Mouse (Mus musculus) forebrain, embryonic 14.5 days (tissue): ENCODE results near the gene Opn3. TPM values are rescaled to one million over a fixed set of nuclear protein-coding genes. Genes with fewer than 3 reads are reported as not detected.

Experiments
- ATAC-seq: fragments of 200-750 bp; cut with Nextera tagmentation; 2 replicates; pipeline ENCODE4 v1.8.0; 2017; ENCODE audit warnings: mild to moderate bottlenecking, moderate library complexity
- DNase-seq: peaks from one replicate; pipeline ENCODE4 v3.0.0-alpha.2; 2015; ENCODE audit warnings: low spot score
- H3K27ac ChIP-seq: fragments of 300-500 bp; sonication (generic); 2 replicates; pipeline ENCODE4 v1.5.1; 2014; ENCODE audit warnings: low read depth, mild to moderate bottlenecking, control low read depth, low read length, moderate library complexity
- H3K27me3 ChIP-seq: fragments of 300-500 bp; sonication (generic); replicated peaks from 2 replicates; pipeline ENCODE4 v1.6.1; 2014; ENCODE audit warnings: low read length, control low read depth, mixed read lengths; ENCODE audit not compliant: control insufficient read depth, insufficient read depth
- H3K36me3 ChIP-seq: fragments of 300-500 bp; sonication (generic); 2 replicates; pipeline ENCODE4 v1.6.1; 2014; ENCODE audit warnings: low read length, control low read depth; ENCODE audit not compliant: control insufficient read depth, insufficient read depth
- H3K4me1 ChIP-seq: fragments of 300-500 bp; sonication (generic); 2 replicates; pipeline ENCODE4 v1.6.1; 2014; ENCODE audit warnings: antibody characterized with exemption, low read length, control low read depth; ENCODE audit not compliant: control insufficient read depth, insufficient read depth
- H3K4me2 ChIP-seq: fragments of 300-500 bp; sonication (generic); 2 replicates; pipeline ENCODE4 v1.6.1; 2014; ENCODE audit warnings: mild to moderate bottlenecking, control low read depth, low read length
- H3K4me3 ChIP-seq: fragments of 300-500 bp; sonication (generic); 2 replicates; pipeline ENCODE4 v1.5.1; 2014; ENCODE audit warnings: low read depth, low read length, control low read depth
- H3K9ac ChIP-seq: fragments of 300-500 bp; sonication (generic); 2 replicates; pipeline ENCODE4 v1.6.1; 2014; ENCODE audit warnings: mild to moderate bottlenecking, low read length, control low read depth, moderate library complexity
- H3K9me3 ChIP-seq: fragments of 300-500 bp; sonication (generic); replicated peaks from 2 replicates; pipeline ENCODE4 v1.6.1; 2016; ENCODE audit warnings: low read length, control low read depth, mixed read lengths; ENCODE audit not compliant: control insufficient read depth
- WGBS: fragments of 180-500 bp; shearing (Covaris S2); extraction: QIAGEN DNeasy Blood & Tissue Kit; methylation state at CpG from one replicate; pipeline ENCODE4 v1.1.7; 2014; 5-methylcytosine and 5-hydroxymethylcytosine counted together
- polyA plus RNA-seq: library from polyadenylated mRNA; unstranded; fragments of >200 nt; fragmentation: Nextera tagmentation; extraction: Ambion mirVana; gene quantifications from 2 replicates; pipeline ENCODE4 v1.2.1, GENCODE M21; 2014

The Opn3 gene
- polyA plus RNA-seq, 1 experiment from 2014 or later: 4.9 TPM

DNA sequence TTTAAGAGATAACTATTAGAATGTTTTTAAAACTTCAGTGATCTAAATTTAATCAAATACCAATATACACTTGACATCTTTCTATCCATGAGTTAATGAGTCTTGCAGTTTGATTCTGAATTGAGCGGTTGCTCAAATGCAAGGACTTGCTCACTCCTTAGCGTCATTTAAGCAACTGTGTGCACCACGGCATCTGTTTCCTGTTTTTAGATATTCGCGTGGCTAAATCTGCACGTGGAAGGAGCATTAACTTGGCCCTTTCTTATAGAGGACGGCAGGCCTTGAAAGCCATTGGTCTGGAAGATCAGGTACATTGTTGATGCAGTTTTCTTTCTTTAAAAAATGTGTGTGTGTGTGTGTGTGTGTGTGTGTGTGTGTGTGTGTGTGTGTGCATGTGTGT, 54.9 kb downstream of the Opn3 start:
- no peak for DNase-seq
- 70% methylated on average over 7 of the region's 7 CpGs for WGBS
- Histone ChIP-seq H3K27me3 (no peaks in the 10 kb centered on the region), H3K27ac (no peak overlapping the region), H3K9ac (no peak overlapping the region), H3K4me3 (no peak overlapping the region), H3K9me3 (no peaks in the 10 kb centered on the region), H3K4me2 (no peak overlapping the region), H3K36me3 (no peaks in the 10 kb centered on the region), H3K4me1 (no peaks in the 10 kb centered on the region)
- no peak for ATAC-seq

DNA sequence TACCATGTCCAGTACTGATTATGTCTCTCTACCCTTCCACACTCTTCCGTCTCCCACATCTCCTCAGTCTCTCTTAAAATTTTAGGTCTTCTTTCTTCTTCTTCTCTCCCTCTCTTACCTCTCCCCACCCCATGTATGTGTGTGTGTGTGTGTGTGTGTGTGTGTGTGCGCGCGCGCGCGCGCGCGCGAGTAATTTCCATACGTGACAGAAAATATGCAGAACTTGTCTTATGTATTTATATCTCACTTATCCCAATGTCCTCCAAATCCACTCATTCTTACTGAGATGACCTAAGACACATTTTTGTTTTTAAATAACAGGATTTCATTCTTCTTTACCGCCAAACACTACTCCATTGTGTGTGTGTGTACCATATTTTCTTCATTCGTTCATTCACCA, 60.1 kb downstream of the Opn3 start:
- ATAC-seq: no peak
- WGBS: 98% methylated on average over 14 of the region's 14 CpGs
- DNase-seq: no peak
- no peaks in the 10 kb centered on the region for H3K4me1 ChIP-seq
- no peaks in the 10 kb centered on the region for H3K27me3 ChIP-seq
- no peak overlapping the region for H3K9ac ChIP-seq
- no peaks in the 10 kb centered on the region for H3K9me3 ChIP-seq
- no peaks in the 10 kb centered on the region for H3K36me3 ChIP-seq
- no peak overlapping the region for H3K27ac ChIP-seq
- no peak overlapping the region for H3K4me2 ChIP-seq
- H3K4me3 ChIP-seq: no peak overlapping the region

DNA sequence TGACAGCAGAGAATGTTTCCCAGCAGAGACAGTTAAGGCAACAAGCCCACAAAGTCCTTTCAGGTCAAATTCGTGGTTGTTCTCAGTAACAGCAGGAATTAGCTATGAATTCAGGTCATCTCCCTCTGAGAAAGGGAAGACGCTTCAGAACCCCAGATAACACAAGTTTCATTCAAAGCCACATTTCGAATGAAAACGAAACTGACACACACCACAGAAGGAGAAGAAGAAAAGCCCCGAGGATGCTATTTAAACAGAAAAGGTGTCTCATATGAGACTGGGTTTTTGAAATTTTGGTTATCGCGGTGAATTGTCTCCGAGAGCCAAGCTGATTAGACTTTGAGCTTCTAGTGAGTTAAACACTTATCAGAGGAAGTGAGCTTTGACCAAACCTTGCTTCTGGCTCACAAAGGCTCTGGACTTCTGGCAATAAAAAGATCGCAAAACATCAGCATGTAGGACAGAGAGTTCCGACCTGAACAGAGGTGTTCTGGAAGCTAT, 60.8 kb downstream of the Opn3 start:
- no peak for DNase-seq
- no peak overlapping the region for H3K27ac ChIP-seq
- H3K4me1 ChIP-seq: no peaks in the 10 kb centered on the region
- H3K4me2 ChIP-seq: no peak overlapping the region
- H3K27me3 ChIP-seq: no peaks in the 10 kb centered on the region
- ATAC-seq: no peak
- 84% methylated on average over 10 of the region's 10 CpGs for WGBS
- no peak overlapping the region for H3K4me3 ChIP-seq
- H3K36me3 ChIP-seq: no peaks in the 10 kb centered on the region
- H3K9me3 ChIP-seq: no peaks in the 10 kb centered on the region
- no peak overlapping the region for H3K9ac ChIP-seq

DNA sequence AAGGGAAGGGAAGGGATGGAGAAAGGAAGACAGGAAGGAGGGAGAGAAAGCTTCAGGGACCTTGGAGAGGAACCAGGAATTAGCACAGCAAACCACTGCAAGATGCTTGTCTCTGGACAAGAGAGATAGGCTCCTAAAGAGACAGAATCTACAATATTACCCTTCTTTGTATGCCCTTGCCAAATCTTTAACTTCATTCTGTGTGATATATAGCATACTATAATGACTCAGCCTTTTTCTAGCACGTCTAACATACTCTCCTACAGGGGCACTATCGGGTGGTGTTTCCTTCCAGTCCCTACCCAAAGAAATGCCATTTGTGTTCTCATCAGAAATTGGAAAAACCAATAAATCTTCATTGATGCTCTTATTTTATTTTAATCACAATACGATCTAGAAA, 61.5 kb downstream of the Opn3 start:
- Histone ChIP-seq H3K9ac (no peak overlapping the region), H3K4me1 (no peaks in the 10 kb centered on the region), H3K4me3 (no peak overlapping the region), H3K36me3 (no peaks in the 10 kb centered on the region), H3K4me2 (no peak overlapping the region), H3K27me3 (no peaks in the 10 kb centered on the region), H3K9me3 (no peaks in the 10 kb centered on the region), H3K27ac (no peak overlapping the region)
- 94% methylated on average over 3 of the region's 3 CpGs for WGBS
- ATAC-seq (no peak), DNase-seq (no peak)

DNA sequence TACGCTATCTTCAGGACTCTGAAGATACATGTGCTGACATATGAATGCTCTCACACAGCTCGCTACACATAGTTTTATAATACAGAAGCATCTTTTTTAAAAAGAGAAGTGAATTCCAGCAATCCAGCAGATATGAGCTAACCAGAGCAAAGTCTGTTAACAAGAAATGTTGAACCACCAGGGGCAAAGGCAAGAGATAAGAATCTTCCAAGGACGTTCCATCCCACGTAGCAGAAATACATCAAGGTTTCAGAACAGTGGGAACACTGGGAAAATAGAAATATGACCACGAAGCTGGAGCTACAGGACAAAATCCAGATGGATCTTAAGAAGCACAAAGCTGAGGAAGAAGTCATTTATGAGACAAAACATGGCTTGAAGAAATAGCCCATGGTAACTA, 62.2 kb downstream of the Opn3 start:
- no peak overlapping the region for H3K27ac ChIP-seq
- no peaks in the 10 kb centered on the region for H3K27me3 ChIP-seq
- no peak overlapping the region for H3K4me3 ChIP-seq
- DNase-seq (no peak), ATAC-seq (no peak)
- WGBS: 90% methylated on average over 5 of the region's 5 CpGs
- no peaks in the 10 kb centered on the region for H3K9me3 ChIP-seq
- H3K9ac ChIP-seq: no peak overlapping the region
- no peak overlapping the region for H3K4me2 ChIP-seq
- no peaks in the 10 kb centered on the region for H3K36me3 ChIP-seq
- no peaks in the 10 kb centered on the region for H3K4me1 ChIP-seq

DNA sequence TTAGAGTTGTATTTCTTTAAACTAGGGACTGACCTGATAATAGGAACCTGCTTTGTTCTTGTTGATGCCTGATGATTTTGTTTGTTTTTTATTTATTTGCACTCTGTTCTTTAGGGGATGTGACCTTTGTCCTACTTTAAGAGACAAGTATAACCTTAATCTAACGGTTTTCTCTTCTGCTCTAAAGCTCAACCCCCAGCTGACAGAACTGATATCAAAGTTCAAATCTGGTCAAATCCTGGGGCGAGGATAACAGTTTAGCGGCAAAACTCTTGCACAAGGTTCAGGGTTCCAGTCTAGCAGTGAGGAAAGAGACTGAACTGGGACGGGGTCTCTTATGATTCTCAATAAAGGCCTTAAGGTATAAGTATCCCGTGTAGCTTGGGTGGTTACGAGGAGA, 63.3 kb downstream of the Opn3 start:
- no peak overlapping the region for H3K4me2 ChIP-seq
- no peak overlapping the region for H3K4me3 ChIP-seq
- H3K27me3 ChIP-seq: no peaks in the 10 kb centered on the region
- peaks cover 6% of the 10 kb centered on the region; the same call in 1 of the 2 replicates for H3K4me1 ChIP-seq
- H3K36me3 ChIP-seq: no peaks in the 10 kb centered on the region
- H3K9me3 ChIP-seq: no peaks in the 10 kb centered on the region
- ATAC-seq: no peak
- WGBS: 92% methylated on average over 6 of the region's 6 CpGs
- H3K27ac ChIP-seq: no peak overlapping the region
- H3K9ac ChIP-seq: no peak overlapping the region
- no peak for DNase-seq

DNA sequence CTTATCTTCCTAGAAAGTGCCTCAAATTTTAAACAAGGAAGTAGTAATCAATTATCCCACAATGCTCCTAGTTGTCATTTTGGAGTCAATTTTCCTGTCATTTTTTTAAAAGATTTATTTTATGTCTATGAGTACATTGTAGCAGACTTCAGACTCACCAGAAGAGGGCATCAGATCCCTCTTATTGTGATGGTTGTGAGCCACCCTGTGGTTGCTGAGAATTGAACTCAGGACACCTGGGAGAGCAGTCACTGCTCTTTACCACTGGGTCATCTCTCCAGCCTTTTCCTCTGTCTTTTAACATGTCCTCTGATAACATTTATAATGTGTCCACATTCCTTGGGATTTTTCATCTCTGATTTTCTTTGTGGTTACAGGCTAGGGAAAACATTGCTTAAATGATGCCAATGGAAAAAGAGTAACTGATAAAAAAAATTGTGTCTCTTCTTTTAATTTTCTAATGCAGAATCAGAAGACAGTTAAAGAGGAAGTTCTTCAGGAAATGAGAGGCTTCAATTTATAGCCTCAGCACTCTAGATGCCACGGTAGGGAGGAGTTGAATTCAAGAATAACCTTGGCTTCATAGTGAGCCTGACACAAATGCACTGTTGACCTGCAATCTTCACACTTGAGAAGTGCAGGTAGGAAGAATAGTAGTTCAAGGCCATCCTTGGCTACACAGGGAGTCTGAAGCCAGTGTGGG, 66.4 kb downstream of the Opn3 start:
- Histone ChIP-seq H3K4me1 (peaks cover 8% of the 10 kb centered on the region; the same call in 1 of the 2 replicates), H3K36me3 (no peaks in the 10 kb centered on the region), H3K4me3 (peak overlapping the region; percentile 78), H3K4me2 (peak overlapping the region; percentile 89), H3K27me3 (no peaks in the 10 kb centered on the region), H3K27ac (no peak overlapping the region), H3K9ac (no peak overlapping the region), H3K9me3 (no peaks in the 10 kb centered on the region)
- DNase-seq (peak; percentile 71), ATAC-seq (peak; percentile 56)
- WGBS: 91% methylated on average over 1 of the region's 1 CpGs

DNA sequence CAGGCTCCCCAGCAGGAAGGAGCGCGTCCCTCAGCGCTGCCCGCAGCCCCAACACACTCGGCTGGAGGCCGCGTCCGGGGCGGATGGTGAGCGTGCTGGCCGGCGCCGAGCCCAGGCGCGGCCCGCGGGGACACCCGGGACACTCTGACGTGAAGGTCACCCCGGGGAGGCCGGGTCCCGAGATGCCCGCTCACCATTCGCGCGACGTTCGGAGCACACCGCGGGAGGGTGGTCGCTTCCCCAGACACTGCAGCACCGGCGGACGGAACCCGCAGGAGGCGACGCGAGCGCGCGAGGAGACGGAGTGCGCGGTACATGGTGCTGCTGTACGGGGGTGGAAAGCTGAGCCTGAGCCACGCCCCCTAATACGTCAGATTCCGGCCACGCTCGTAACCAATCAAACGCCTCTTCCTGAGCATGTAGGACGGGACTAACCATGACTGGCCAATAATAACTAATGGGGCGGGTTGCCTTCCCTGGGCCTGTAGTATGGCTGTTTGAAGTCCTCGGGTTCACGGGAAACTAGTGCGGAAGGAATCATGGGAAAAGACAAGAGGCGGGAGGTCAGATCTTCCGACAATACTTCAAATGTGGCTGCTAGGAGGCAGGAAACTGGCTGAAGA, 67.2 kb downstream of the Opn3 start, which contains the start of gene Fh1:
Gene Fh1, minus strand, starts transcription at position 379 of the 623 bp plus-strand sequence.
- Histone ChIP-seq H3K4me2 (peak within 1 kb of the TSS; percentile 89), H3K9ac (peak within 1 kb of the TSS; percentile 93), H3K9me3 (no peaks in the 10 kb centered on the region), H3K4me3 (peak within 1 kb of the TSS; percentile 78), H3K27ac (peak within 1 kb of the TSS; percentile 73), H3K27me3 (no peaks in the 10 kb centered on the region), H3K36me3 (no peaks in the 10 kb centered on the region), H3K4me1 (peaks cover 8% of the 10 kb centered on the region; the same call in 1 of the 2 replicates)
- DNase-seq (peak; percentile 99), ATAC-seq (peak; percentile 100)
- under 1% methylated on average over 58 of the region's 58 CpGs for WGBS

DNA sequence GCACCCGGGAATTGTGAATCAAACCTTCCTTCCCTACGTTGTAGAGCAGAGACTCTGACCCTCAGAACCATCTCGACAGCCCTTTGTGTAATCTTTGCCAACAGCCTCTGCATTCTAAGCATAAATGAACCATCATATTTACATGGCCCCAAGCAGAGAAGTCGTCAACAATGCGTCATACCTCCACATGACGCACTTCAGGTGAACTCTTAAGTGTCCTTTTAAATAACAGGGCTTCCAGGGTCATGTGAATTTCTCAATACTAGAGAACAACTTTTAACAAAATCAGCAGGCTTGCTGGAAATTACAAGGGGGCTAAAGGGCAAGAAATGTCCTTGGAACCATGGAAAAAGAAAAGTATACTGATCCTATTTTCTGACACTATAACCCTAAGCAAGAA, 68.9 kb downstream of the Opn3 start:
- Histone ChIP-seq H3K4me1 (peaks cover 8% of the 10 kb centered on the region; the same call in 1 of the 2 replicates), H3K27ac (no peak overlapping the region), H3K4me3 (no peak overlapping the region), H3K36me3 (peaks cover 6% of the 10 kb centered on the region; the same call in 1 of the 2 replicates), H3K4me2 (no peak overlapping the region), H3K9ac (no peak overlapping the region), H3K27me3 (no peaks in the 10 kb centered on the region), H3K9me3 (no peaks in the 10 kb centered on the region)
- no peak for DNase-seq
- WGBS: 87% methylated on average over 6 of the region's 6 CpGs
- ATAC-seq: no peak
